Mouse (Mus musculus): ENCODE measurements at regions not wholly inside any gene's neighbourhood (a gene's known extent, or its start where the extent isn't known, plus 50 kb on each side); places are given as distances from the start of the nearest gene placed in this dataset.

DNA sequence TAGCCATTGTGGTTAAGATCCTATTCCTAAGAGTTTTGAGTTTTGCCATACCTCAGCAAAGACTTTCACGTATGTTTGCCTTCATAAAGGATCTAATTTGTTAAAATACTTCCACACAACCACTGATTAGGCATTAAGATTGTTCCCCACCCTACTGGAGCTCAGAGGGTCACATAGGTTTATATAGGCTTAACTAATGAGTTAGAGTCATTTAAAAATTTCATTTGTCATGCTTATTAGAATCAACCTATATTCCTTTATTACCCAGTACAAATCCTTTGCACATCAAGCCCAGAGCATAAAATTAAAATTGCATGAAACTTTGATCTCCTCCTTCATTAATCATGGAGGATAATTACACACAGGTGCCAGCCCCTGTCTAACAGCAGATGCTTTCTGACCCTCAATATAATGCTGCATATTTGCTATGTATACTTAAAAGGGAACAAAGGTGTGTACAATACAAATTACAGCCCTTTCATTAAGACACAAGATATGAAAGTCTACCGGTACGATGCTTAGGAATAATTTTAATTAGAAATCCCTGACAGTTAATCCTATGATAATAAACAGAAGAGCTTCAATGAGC is 254.8 kb upstream of the Arhgap42 start:
- Histone ChIP-seq H3K9me3 (replicated peaks; ENCODE audit: low read length) (peaks cover 26% of the 10 kb centered on the region), H3K27me3 (replicated peaks) (no peaks in the 10 kb centered on the region), H3K9ac (ENCODE audit: insufficient read depth, low read depth) (no peak overlapping the region), H3K4me3 (replicated peaks in 1 of 3; ENCODE audit: low read depth in 2 of 3, low read length in 2 of 3, poor library complexity in 1 of 3) (no peak overlapping the region), H3K4me1 (ENCODE audit: control insufficient read depth in 1 of 2, insufficient read depth in 2 of 2) (no peaks in the 10 kb centered on the region), H3K36me3 (replicated peaks in 1 of 2; ENCODE audit: control insufficient read depth in 1 of 2, insufficient read depth in 1 of 2, low read length in 1 of 2) (no peaks in the 10 kb centered on the region), H3K79me2 (replicated peaks; ENCODE audit: control insufficient read depth, extremely low read depth, insufficient read depth, poor library complexity, severe bottlenecking) (no peaks in the 10 kb centered on the region), H3K4me2 (ENCODE audit: insufficient read depth, low read depth, poor library complexity, severe bottlenecking) (no peak overlapping the region), H3K27ac (ENCODE audit: insufficient read depth, low read depth) (no peak overlapping the region)
- TF ChIP-seq EP300 (IDR thresholded peaks at IDR 0.05; ENCODE audit: low read length) = no peak
- TF ChIP-seq MAZ (IDR thresholded peaks at IDR 0.05; ENCODE audit: low read depth, low read length) = no peak
- no peak for TF ChIP-seq GABPA (IDR thresholded peaks at IDR 0.05; ENCODE audit: insufficient replicate concordance, low read depth, low read length)
- no peak for TF ChIP-seq SMC3 (IDR thresholded peaks at IDR 0.05; ENCODE audit: low read depth, low read length)
- TF ChIP-seq CHD1 (IDR thresholded peaks at IDR 0.05; ENCODE audit: low read depth, low read length) = no peak
- TF ChIP-seq ZMIZ1 (IDR thresholded peaks at IDR 0.05; ENCODE audit: low read depth, low read length) = no peak
- no peak for TF ChIP-seq ELF1 (IDR thresholded peaks at IDR 0.05; ENCODE audit: low read depth, low read length)
- TF ChIP-seq HCFC1 (IDR thresholded peaks at IDR 0.05; ENCODE audit: low read depth, low read length) = no peak
- no peak for TF ChIP-seq POLR2A (IDR thresholded peaks at IDR 0.05; ENCODE audit: low read depth, low read length)
- TF ChIP-seq POLR2AphosphoS2 (IDR thresholded peaks at IDR 0.05; ENCODE audit: low read depth, low read length) = no peak
- no peak for TF ChIP-seq ZC3H11A (IDR thresholded peaks at IDR 0.05; ENCODE audit: low read depth, low read length)
- TF ChIP-seq CTCF (conservative IDR thresholded peaks at IDR 0.05 in 1 of 2, IDR thresholded peaks at IDR 0.05 in 1 of 2; ENCODE audit: low read depth in 2 of 2, low read length in 2 of 2) = no peak
- no peak for TF ChIP-seq JUN (IDR thresholded peaks at IDR 0.05; ENCODE audit: insufficient read depth, low read depth, low read length)
- no peak for TF ChIP-seq NRF1 (IDR thresholded peaks at IDR 0.05; ENCODE audit: low read depth, low read length)
- dilution Hi-C loops (cut with MboI; ENCODE audit: extremely low pct_ligation_motif_present, extremely low pct_unique_long_range_greater_than_20kb, low sequenced_read_pairs) (no loop called here), in situ Hi-C loops (cut with MboI; ENCODE audit: low pct_ligation_motif_present, low pct_unique_long_range_greater_than_20kb, low sequenced_read_pairs) (no loop called here)
- DNase-seq (ENCODE audit: extremely low read depth) = no peak

DNA sequence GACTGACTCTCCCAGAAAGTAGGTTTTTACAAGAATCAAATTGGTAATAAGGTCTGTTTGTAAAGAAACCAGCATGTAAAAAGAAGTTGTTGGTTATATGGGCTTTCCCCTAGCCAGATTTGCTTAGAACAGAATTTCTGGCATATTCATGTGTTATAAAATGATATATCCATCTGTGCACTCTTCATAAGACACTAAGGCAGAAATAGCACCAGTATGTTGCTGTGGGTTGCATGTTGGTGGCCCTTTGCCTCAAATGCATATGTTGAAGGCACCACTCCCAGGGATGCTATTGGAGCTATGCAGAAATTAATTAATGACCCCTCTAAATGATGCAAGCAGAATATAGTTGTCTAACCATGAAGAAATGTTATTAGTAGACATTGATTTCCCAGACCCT is 238.2 kb upstream of the Arhgap42 start:
- Histone ChIP-seq H3K4me1 (ENCODE audit: control insufficient read depth in 1 of 2, insufficient read depth in 2 of 2) (no peaks in the 10 kb centered on the region), H3K27ac (ENCODE audit: insufficient read depth, low read depth) (no peak overlapping the region), H3K4me3 (replicated peaks in 1 of 3; ENCODE audit: low read depth in 2 of 3, low read length in 2 of 3, poor library complexity in 1 of 3) (no peak overlapping the region), H3K36me3 (replicated peaks in 1 of 2; ENCODE audit: control insufficient read depth in 1 of 2, insufficient read depth in 1 of 2, low read length in 1 of 2) (no peaks in the 10 kb centered on the region), H3K79me2 (replicated peaks; ENCODE audit: control insufficient read depth, extremely low read depth, insufficient read depth, poor library complexity, severe bottlenecking) (no peaks in the 10 kb centered on the region), H3K9me3 (replicated peaks; ENCODE audit: low read length) (peaks cover 21% of the 10 kb centered on the region), H3K9ac (ENCODE audit: insufficient read depth, low read depth) (no peak overlapping the region), H3K4me2 (ENCODE audit: insufficient read depth, low read depth, poor library complexity, severe bottlenecking) (no peak overlapping the region), H3K27me3 (replicated peaks) (no peaks in the 10 kb centered on the region)
- dilution Hi-C loops (cut with MboI; ENCODE audit: extremely low pct_ligation_motif_present, extremely low pct_unique_long_range_greater_than_20kb, low sequenced_read_pairs) (no loop called here), in situ Hi-C loops (cut with MboI; ENCODE audit: low pct_ligation_motif_present, low pct_unique_long_range_greater_than_20kb, low sequenced_read_pairs) (no loop called here)
- DNase-seq (ENCODE audit: extremely low read depth) = no peak
- no peak for TF ChIP-seq CHD2 (IDR thresholded peaks at IDR 0.05; ENCODE audit: low read length)
- no peak for TF ChIP-seq RAD21 (IDR thresholded peaks at IDR 0.05; ENCODE audit: low read depth, low read length)
- TF ChIP-seq MAX (IDR thresholded peaks at IDR 0.05; ENCODE audit: low read length) = no peak
- no peak for TF ChIP-seq SMC3 (IDR thresholded peaks at IDR 0.05; ENCODE audit: low read depth, low read length)
- TF ChIP-seq CTCF (conservative IDR thresholded peaks at IDR 0.05 in 1 of 2, IDR thresholded peaks at IDR 0.05 in 1 of 2; ENCODE audit: low read depth in 2 of 2, low read length in 2 of 2) = no peak
- TF ChIP-seq POLR2AphosphoS2 (IDR thresholded peaks at IDR 0.05; ENCODE audit: low read depth, low read length) = no peak
- TF ChIP-seq USF2 (conservative IDR thresholded peaks at IDR 0.05; ENCODE audit: low read depth, low read length) = no peak
- TF ChIP-seq IRF4 (IDR thresholded peaks at IDR 0.05; ENCODE audit: low read depth, low read length) = no peak
- TF ChIP-seq UBTF (IDR thresholded peaks at IDR 0.05; ENCODE audit: low read depth, low read length) = no peak
- no peak for TF ChIP-seq JUND (conservative IDR thresholded peaks at IDR 0.05; ENCODE audit: low read depth, low read length)
- TF ChIP-seq ZNF384 (IDR thresholded peaks at IDR 0.05; ENCODE audit: low read depth, low read length) = no peak
- TF ChIP-seq JUN (IDR thresholded peaks at IDR 0.05; ENCODE audit: insufficient read depth, low read depth, low read length) = no peak
- no peak for TF ChIP-seq ELF1 (IDR thresholded peaks at IDR 0.05; ENCODE audit: low read depth, low read length)
- TF ChIP-seq MEF2A (IDR thresholded peaks at IDR 0.05; ENCODE audit: borderline replicate concordance, low read depth, low read length) = no peak
- TF ChIP-seq USF1 (IDR thresholded peaks at IDR 0.05; ENCODE audit: low read depth, low read length) = no peak
- no peak for TF ChIP-seq RCOR1 (conservative IDR thresholded peaks at IDR 0.05; ENCODE audit: low read depth, low read length)
